Comparison of ENCODE assay signal across 18 mouse cellular contexts in the genomic region with DNA sequence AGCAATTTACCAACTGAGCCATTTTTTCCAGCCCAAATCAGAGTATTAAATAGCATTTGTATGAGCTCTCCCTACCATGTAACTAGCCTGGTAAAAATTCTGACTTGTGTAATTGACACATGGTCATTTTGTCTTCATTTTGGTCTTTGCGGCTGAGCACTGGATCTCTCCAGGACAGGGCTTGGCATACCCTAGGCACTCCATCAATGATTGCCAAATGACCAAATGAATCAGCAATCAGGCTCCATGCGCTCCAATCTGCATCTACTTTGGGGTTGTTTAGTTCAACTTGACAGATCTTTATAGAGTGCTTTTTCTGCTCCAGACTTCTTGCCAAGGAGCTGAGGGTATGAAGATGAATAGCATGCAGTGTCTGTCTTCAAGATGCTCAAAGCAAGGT.
"Had no signal": no experiment of that assay in that cellular context is flagged by ENCODE, and none has a peak within 500 bp of the region (broad histone marks: within the 10 kb centered on the region; RNA-seq: fewer than 3 reads in every experiment).

No protein-coding gene starts in this region.

- DNase-seq: gastrocnemius, adult 2 months; gastrocnemius, postnatal 10 days; gastrocnemius, postnatal 25 days; heart, adult 18-20 months; heart, postnatal 10 days; heart, postnatal 4 days; kidney, adult 18-20 months; kidney, postnatal 4 days; layer of hippocampus, adult 9-11 months; layer of hippocampus, postnatal 36 days; left cerebral cortex, postnatal 4 days had no signal

- H3K27me3 ChIP-seq: hindbrain, embryonic 12.5 days; intestine, embryonic 15.5 days; limb, embryonic 15.5 days had no signal

- ATAC-seq: hindbrain, embryonic 16.5 days; inflammation-experienced regulatory T-cells, adult 6 months; intestine, embryonic 15.5 days; intestine, postnatal 0 days; liver, embryonic 12.5 days had no signal
